Mouse (Mus musculus): Measurements from ENCODE around the gene Col4a4. TPM values are rescaled to one million over a fixed set of nuclear protein-coding genes. Genes with fewer than 3 reads are reported as not detected.

Col4a4 gene
- 1 to 10 TPM; 2.1 to 2.6 TPM for total RNA-seq (2021)
- long read RNA-seq, experiment 1, partial matches to known transcripts = 0 of 2 reads
- long read RNA-seq, experiment 1, other reads (novel, unspliced or antisense) = 2 of 2 reads
- long read RNA-seq, experiment 2, partial matches to known transcripts = 2 of 2 reads
- long read RNA-seq, experiment 2, other reads (novel, unspliced or antisense) = 0 of 2 reads

GRCm38 (mm10) chr1:82586713-82587399 is at the start of gene Col4a4, which contains the start of gene Col4a3:
Gene Col4a4 (minus strand): TSS chr1:82586849.
Gene Col4a3 (plus strand): TSS chr1:82586921.
- intact Hi-C loops (cut with DNase I; ENCODE audit: low total_unique reads) = no loop called here
- DNase-seq = peak; percentile 65

- no peak for DNase-seq
- intact Hi-C loops (cut with DNase I; ENCODE audit: low total_unique reads) = no loop called here
These were observed 49.7 kb upstream of the Col4a4 start for GRCm38 (mm10) chr1:82636321-82636720.

- intact Hi-C loops (cut with DNase I; ENCODE audit: low total_unique reads) = no loop called here
- DNase-seq = no peak
These were observed 48.6 kb upstream of the Col4a4 start for GRCm38 (mm10) chr1:82635254-82635620.

GRCm38 (mm10) chr1:82634545-82635253 is 48.0 kb upstream of the Col4a4 start:
- DNase-seq = peak; percentile 81
- intact Hi-C loops (cut with DNase I; ENCODE audit: low total_unique reads) = no loop called here

DNA sequence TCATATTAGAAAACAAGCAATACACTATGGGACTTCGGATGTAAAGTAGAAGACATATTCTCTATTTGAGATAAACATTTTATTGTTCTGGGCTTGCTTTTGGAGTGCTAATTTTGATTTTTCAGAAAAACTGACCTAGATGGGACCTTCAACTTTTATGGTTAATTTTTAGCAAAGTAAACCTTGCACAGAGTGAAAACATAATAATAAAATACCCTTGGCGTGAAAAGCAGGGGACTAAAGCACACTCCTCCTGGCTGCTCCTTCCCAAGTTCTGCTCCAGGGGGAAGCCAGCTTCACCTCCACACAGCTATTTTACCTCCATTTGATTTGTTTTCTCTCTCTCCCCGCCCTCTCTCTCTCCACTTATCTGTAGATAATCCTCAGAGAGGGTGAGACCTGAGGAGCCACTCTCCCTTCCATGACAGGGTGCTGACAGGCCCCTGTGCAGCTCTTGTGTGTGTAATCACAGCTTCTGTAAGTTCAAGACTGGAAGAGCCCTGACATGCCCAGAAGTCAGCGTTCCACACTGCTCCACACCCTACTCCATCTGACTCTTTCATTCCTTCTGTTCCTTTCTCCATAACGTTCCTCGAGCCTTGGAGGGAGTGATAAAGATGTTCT is 44.6 kb upstream of the Col4a4 start:
- intact Hi-C loops (cut with DNase I; ENCODE audit: low total_unique reads) = no loop called here
- no peak for DNase-seq

DNA sequence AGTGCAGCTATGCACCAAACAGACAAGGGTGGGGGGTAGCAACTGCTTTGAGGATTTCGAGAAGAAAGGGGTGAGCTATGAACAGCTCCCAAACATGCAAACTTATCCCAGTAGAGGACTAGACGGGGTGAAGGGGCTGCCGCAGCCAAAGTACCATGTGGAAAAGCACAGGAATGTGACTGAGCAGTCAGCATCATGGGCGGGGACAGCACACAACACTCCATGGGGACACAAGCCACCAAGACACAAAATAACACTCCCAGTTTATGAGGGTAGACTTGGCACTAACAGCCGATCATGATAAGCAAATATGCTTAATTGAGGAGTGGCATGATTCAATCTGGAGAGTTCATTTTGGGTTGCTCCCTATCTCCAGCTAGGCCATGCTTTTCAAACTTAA is 42.8 kb upstream of the Col4a4 start:
- intact Hi-C loops (cut with DNase I; ENCODE audit: low total_unique reads) = no loop called here
- no peak for DNase-seq

DNA sequence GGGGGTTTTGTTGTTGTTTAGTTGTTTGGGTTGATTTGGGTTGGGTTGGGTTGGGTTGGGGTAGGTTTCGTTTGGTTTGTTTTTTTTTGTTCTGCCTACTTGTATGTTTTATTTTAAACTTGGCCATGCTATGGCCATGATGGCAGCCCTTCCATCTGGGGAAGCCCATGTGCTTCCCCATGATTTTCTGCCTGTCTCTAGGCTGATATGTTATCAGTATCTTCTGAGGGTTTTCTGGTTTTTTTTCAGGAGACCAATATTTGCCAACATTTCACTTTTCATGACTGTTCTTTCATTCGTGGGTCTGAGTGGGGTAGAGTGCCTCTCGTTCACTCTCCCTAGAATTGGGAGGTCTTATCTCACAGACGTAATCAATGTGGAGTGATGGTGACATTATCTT is 41.0 kb upstream of the Col4a4 start:
- no peak for DNase-seq
- intact Hi-C loops (cut with DNase I; ENCODE audit: low total_unique reads) = no loop called here

DNA sequence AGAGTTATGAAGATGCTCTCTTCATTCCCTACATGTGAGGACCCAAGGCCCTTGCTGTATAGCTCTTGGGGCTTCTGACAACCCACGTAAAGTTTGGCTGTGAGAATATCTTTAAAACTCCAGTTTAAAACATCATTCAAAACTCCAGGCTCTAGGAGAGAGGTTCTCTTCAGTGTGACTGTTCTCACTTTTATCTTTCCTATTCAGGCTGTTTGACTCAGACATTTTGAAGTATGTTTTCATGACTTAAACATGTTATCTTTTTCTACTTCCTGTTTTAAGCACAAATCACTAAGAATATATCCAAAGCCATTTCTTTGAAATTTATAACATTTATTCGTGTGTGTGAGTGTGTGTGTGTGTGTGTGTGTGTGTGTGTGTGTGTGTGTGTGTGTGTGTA is 38.8 kb upstream of the Col4a4 start:
- no peak for DNase-seq
- intact Hi-C loops (cut with DNase I; ENCODE audit: low total_unique reads) = no loop called here

- intact Hi-C loops (cut with DNase I; ENCODE audit: low total_unique reads) = no loop called here
- DNase-seq = no peak
These were observed 38.3 kb upstream of the Col4a4 start for GRCm38 (mm10) chr1:82624934-82625333.

DNA sequence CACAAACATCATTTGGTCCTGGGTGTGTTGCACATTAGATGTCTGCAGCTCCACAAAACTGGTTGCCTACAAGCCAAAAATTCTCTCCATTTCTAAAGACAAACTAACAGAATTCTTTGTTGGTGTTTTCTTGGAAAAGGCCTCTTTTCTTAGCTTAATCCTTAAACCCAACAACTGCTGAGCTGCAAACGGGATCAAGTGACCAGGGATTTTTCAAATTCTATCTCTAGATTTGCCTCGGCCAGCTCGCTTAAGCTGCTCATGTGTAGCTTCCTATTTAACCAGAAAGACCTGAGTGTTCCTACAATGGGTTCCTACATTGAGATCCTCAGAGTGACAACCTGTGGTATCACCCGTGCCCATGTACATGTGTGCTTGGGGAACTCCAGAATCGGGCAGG is 33.3 kb upstream of the Col4a4 start:
- intact Hi-C loops (cut with DNase I; ENCODE audit: low total_unique reads) = no loop called here
- DNase-seq = no peak

DNA sequence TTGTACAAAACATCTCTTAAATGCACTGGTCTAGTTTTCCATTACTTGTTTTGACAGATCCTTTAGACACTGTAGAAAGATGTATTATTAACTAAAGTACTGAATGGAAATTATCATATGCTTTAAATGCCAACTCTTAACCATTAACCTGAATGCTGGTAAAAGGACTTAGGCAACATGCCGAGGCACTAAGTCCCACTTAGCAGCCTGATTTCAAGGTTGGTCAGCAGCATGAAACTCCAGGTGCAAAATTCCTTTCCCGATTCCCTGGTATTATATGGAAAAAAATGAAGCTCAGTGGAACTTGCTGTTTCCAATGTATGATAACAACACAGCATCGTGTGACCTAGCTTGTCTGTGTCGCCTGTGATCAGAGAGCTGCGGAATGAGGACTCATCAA is 31.9 kb upstream of the Col4a4 start:
- DNase-seq = no peak
- intact Hi-C loops (cut with DNase I; ENCODE audit: low total_unique reads) = no loop called here

GRCm38 (mm10) chr1:82618001-82618400 is 31.4 kb upstream of the Col4a4 start:
- DNase-seq = no peak
- intact Hi-C loops (cut with DNase I; ENCODE audit: low total_unique reads) = no loop called here

DNA sequence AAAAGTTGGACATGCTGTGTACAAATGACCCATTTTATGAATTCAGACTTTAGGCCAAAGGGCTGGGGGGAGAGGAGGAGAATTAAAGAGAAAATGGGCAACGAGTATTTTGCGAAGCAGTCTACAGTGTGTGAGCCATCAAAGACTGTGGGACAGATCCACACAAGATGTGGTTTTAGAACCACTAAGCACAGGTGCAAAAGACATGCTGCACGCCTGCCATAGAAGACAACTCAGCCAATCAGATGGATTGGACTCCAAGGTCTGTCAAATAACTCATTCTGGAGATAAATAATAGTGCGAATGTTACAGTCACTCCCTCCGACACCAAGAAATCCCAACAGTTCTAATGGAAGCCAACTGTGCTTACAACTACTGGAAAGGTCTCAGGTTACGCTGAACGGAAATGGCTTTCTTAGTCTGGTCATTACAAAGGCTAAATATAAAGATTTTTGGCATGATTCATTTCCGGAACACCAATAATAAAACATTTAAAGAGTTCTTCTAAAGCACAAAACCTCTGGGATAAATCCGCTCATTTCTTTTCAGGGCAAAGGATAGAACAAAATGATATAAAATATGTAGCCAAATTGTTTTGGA is 25.5 kb upstream of the Col4a4 start:
- DNase-seq = no peak
- intact Hi-C loops (cut with DNase I; ENCODE audit: low total_unique reads) = no loop called here

DNA sequence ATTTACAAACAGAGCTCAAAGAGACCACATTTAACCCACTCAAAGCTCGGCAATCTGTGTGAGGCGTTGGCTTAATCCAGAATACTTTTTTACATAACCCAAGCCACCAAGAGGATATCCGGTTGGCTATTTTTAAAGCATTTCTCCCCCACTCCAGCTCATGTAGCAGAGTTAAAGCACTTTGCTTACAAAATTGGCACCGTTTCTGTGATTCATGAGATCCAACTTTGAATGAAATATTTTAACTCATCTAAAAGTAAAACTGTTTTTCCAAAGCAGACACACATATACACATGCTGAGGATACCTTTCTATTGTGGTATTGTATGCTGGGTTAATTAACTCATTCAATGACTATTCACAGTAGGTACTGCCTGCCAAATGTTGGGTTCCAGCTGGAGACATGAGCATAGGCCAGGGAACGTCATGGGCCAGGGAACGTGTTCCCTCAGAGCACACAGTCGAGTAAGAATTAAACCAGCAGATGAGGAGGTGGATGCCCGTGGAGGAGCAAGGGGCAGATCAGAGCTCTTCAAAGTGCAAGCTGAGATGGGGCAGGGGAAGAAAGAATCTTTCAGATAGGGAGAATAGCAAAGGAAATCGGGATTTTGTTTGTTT is 22.1 kb upstream of the Col4a4 start:
- DNase-seq = no peak
- intact Hi-C loops (cut with DNase I; ENCODE audit: low total_unique reads) = no loop called here

- no peak for DNase-seq
These were observed 19.2 kb upstream of the Col4a4 start for GRCm38 (mm10) chr1:82605856-82606255.

DNA sequence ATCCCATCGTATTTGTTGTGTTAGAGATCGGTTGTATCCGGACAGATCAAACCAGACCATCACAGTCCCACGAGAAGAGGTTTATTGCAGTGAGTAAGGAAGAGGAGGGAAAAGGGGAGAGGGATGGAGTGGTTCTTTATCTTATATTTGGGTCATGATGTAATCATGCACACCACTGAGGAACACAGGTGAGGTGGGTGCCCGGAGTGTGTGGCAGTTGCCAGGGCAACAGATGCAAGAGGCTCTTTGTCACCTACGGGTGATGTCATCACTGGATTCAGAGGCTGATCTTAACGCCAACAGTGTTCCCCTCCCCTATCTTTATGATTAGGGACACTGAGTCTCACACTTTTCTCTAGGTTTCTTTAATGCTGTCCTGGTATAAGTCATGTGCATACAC is 18.7 kb upstream of the Col4a4 start:
- intact Hi-C loops (cut with DNase I; ENCODE audit: low total_unique reads) = no loop called here

More at GRCm38 (mm10) chr1:82605856-82606255, 19.2 kb upstream of the Col4a4 start:
- intact Hi-C loops (cut with DNase I; ENCODE audit: low total_unique reads) = no loop called here

DNA sequence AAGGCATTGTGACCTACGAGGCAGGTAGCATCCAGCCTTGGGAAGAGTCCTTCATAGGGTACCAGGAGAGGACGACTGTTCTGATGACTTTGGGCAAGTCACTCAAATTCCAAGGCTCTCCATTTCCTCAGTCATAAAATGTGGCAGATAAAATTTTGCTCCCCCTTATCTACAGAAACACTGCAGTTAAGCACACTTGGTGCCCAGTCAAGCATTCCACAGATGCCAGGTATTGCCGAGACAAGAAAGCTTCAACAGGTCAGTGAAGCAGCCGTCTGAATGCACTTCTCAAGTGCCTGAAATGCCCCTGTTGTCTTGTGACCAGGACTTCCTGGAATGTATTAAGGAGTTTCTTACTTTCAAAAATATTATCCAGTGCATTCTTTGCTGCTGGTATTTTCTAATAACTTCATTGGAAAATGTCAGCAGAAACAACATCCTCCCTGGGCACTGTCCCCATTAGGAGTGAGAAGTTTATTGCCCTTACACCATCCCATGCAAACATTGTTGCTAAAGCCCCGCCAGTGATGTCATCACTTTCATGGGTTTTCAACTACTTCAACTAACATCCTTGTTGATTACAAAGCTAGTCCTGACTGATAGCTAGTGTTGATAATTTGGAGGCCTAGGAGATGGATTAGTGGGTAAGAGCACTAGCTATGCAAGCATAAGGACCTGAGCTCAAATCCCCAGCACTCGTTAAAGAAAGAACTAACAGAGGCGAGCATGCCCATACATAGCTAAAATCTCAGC is 16.7 kb upstream of the Col4a4 start:
- no peak for DNase-seq
- intact Hi-C loops (cut with DNase I; ENCODE audit: low total_unique reads) = no loop called here

More for the DNA sequence above, 18.7 kb upstream of the Col4a4 start:
- DNase-seq = no peak

GRCm38 (mm10) chr1:82596864-82597596 is 10.4 kb upstream of the Col4a4 start:
- DNase-seq = peak; percentile 35
- intact Hi-C loops (cut with DNase I; ENCODE audit: low total_unique reads) = no loop called here

All from gastrocnemius, postnatal 14 days (tissue).